31 mouse cellular contexts compared by ENCODE assay signal in the genomic region with DNA sequence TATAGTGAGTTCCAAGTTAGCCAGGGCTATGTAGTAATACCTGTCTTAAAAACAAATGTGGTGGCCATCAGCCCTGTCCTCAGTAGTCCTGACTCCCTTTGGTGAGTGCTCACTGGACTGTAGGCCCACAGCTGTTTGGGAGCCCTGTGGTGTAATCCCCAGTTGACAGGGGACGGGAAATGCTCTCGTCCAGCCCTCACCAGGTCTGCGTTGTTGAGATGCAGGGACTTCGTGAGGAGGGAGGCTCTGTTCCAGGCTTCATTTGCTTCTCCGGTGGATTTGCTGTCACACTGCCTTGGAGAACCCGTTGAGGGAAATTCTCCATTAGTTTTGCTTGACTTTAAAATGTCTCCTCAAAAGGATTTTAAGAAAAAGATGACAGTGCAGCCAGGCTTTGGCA.
"Had no signal": no experiment of that assay in that cellular context is flagged by ENCODE, and none has a peak within 500 bp of the region (broad histone marks: within the 10 kb centered on the region; RNA-seq: fewer than 3 reads in every experiment).

No protein-coding gene starts in this region.

- H3K9me3 ChIP-seq: limb, embryonic 10.5 days; limb, embryonic 12.5 days; limb, embryonic 13.5 days; limb, embryonic 15.5 days; liver, embryonic 12.5 days; liver, embryonic 13.5 days; liver, embryonic 15.5 days; lung, embryonic 15.5 days; megakaryocyte, embryonic 14.5 days; midbrain, embryonic 10.5 days; midbrain, embryonic 12.5 days; midbrain, embryonic 13.5 days; midbrain, embryonic 15.5 days had no signal

- ATAC-seq: liver, embryonic 12.5 days; liver, postnatal 0 days; lung, postnatal 0 days; midbrain, embryonic 13.5 days; midbrain, embryonic 15.5 days; midbrain, embryonic 16.5 days had no signal

- H3K27ac ChIP-seq: limb, embryonic 10.5 days; limb, embryonic 12.5 days; limb, embryonic 13.5 days; limb, embryonic 15.5 days; liver, embryonic 12.5 days; liver, embryonic 13.5 days; liver, embryonic 14.5 days; liver, embryonic 15.5 days; lung, embryonic 15.5 days; macrophage; midbrain, embryonic 10.5 days; midbrain, embryonic 12.5 days; midbrain, embryonic 13.5 days; midbrain, embryonic 15.5 days had no signal

- H3K9ac ChIP-seq: limb, embryonic 12.5 days; limb, embryonic 13.5 days; limb, embryonic 15.5 days; liver, embryonic 12.5 days; liver, embryonic 13.5 days; liver, embryonic 14.5 days; liver, embryonic 15.5 days; liver, postnatal 0 days; lung, embryonic 14.5 days; lung, embryonic 15.5 days; midbrain, embryonic 12.5 days; midbrain, embryonic 13.5 days; midbrain, embryonic 15.5 days had no signal

- H3K4me2 ChIP-seq: limb, embryonic 12.5 days; limb, embryonic 13.5 days; limb, embryonic 15.5 days; liver, embryonic 11.5 days; liver, embryonic 12.5 days; liver, embryonic 13.5 days; liver, embryonic 15.5 days; lung, embryonic 14.5 days; lung, embryonic 15.5 days; midbrain, embryonic 11.5 days; midbrain, embryonic 12.5 days; midbrain, embryonic 13.5 days; midbrain, embryonic 15.5 days had no signal

- DNase-seq: left cerebral cortex, postnatal 4 days; liver; liver, embryonic 13.5 days; liver, postnatal 0 days; lung, adult 18-20 months; lung, adult 2 months; lung, embryonic 14.5 days; lung, postnatal 10 days; lung, postnatal 14 days; lung, postnatal 36 days; lung, postnatal 4 days; midbrain, embryonic 14.5 days had no signal

- H3K4me1 ChIP-seq: limb, embryonic 10.5 days; limb, embryonic 12.5 days; limb, embryonic 13.5 days; limb, embryonic 15.5 days; liver, embryonic 12.5 days; liver, embryonic 13.5 days; liver, embryonic 15.5 days; lung, embryonic 15.5 days; midbrain, embryonic 10.5 days; midbrain, embryonic 12.5 days; midbrain, embryonic 13.5 days; midbrain, embryonic 15.5 days had no signal

- H3K27me3 ChIP-seq: limb, embryonic 12.5 days; limb, embryonic 13.5 days; limb, embryonic 15.5 days; liver, embryonic 12.5 days; liver, embryonic 13.5 days; liver, embryonic 15.5 days; lung, embryonic 15.5 days; megakaryocyte, embryonic 14.5 days; midbrain, embryonic 12.5 days; midbrain, embryonic 13.5 days; midbrain, embryonic 15.5 days had no signal

- H3K4me3 ChIP-seq: limb, embryonic 10.5 days; limb, embryonic 12.5 days; limb, embryonic 13.5 days; limb, embryonic 15.5 days; liver, embryonic 12.5 days; liver, embryonic 13.5 days; liver, embryonic 15.5 days; lung, embryonic 15.5 days; megakaryocyte, embryonic 14.5 days; midbrain, embryonic 10.5 days; midbrain, embryonic 12.5 days; midbrain, embryonic 13.5 days; midbrain, embryonic 15.5 days; myocyte had no signal
